In genomic region chr4:127860271-127860670, GRCm38 (mm10) we compare ENCODE assay signal across 16 mouse cellular contexts.
DNase-seq lines count a peak whose midpoint lies in the region; TF ChIP-seq lines count a peak whose summit lies in the region.
"Had no signal": no experiment of that assay in that cellular context is flagged by ENCODE, and none has a peak within 500 bp of the region (broad histone marks: within the 10 kb centered on the region; RNA-seq: fewer than 3 reads in every experiment).

No protein-coding gene starts in this region.

- peak overlapping the region; percentile 36; the same call in 1 of the 2 replicates for H3K27ac ChIP-seq in left cerebral cortex, adult 2 months
- H3K27ac ChIP-seq: embryonic facial prominence, embryonic 10.5 days; embryonic facial prominence, embryonic 12.5 days had no signal

- intact Hi-C loops in heart, postnatal 14 days (cut with DNase I): no loop called here
- intact Hi-C loops in left cerebral cortex, adult 2 months (cut with DNase I): loop anchor here (5.0 kb wide), 1 partner anchor 127 kb away; the partner anchor contains the start of gene Csmd2
- intact Hi-C loops in left cerebral cortex, postnatal 36 days (cut with DNase I): loop anchor here (5.0 kb wide), 1 partner anchor 127 kb away; the partner anchor contains the start of gene Csmd2

- H3K4me3 ChIP-seq in left cerebral cortex, adult 2 months: no peak overlapping the region
- H3K4me3 ChIP-seq: embryonic facial prominence, embryonic 10.5 days; embryonic facial prominence, embryonic 12.5 days; forebrain, embryonic 13.5 days; forebrain, embryonic 15.5 days had no signal

- TF ChIP-seq CTCF in left cerebral cortex, adult 2 months (IDR thresholded peaks at IDR 0.05): no peak

- peak; percentile 80 for DNase-seq in heart, adult 11 months
- no peak for DNase-seq in heart, postnatal 14 days
- no peak for DNase-seq in left cerebral cortex, adult 2 months (ENCODE audit: extremely low spot score in 1 of 2, low spot score in 2 of 2)
- no peak for DNase-seq in left cerebral cortex, postnatal 36 days (ENCODE audit: low spot score in 2 of 2)
- DNase-seq in spleen, adult 12 weeks (ENCODE audit: low spot score): no peak
- DNase-seq: adrenal gland, adult 8-10 months; adrenal gland, postnatal 14 days; adrenal gland, postnatal 36 days; B cell, adult 2 months; cerebellum, adult 11-12 months; cerebellum, adult 2 months; cerebellum, adult 9-10 months had no signal
